Mouse (Mus musculus) gastrocnemius, postnatal 4 days (tissue): Measurements from ENCODE around the gene Hvcn1. TPM values are rescaled to one million over a fixed set of nuclear protein-coding genes. Genes with fewer than 3 reads are reported as not detected.
A peak's percentile ranks its signal among the peaks of the same experiment; 100 is the strongest.
"Not testable (repeated sequence)": the region's sequence is repeated elsewhere in the genome, so short reads cannot be mapped to it uniquely, and the experiment has no call there.

Experiments used
- DNase-seq, 2 experiments: peaks; one replicate each; pipeline ENCODE4 v3.0.0; 2021 to 2022; ENCODE audit warnings: low spot score in 2 of 2, mixed read lengths in 2 of 2
- long read RNA-seq, 2 experiments: library from polyadenylated mRNA; stranded (forward); transcript quantifications; one replicate each; pipeline ENCODE4 v2.0.0; 2021
- total RNA-seq, 2 experiments: library from RNA; stranded (reverse); gene quantifications; 2 replicates each; pipeline ENCODE4 v1.2.3; 2021

Hvcn1 gene
- 1 to 10 TPM; 7.9 to 9.5 TPM for total RNA-seq
- long read RNA-seq, experiment 1, transcript Hvcn1-201 (8 exons, 2,790 nt), result major isoform, 16 of 23 reads
- long read RNA-seq, experiment 1, partial matches to known transcripts, result 0 of 23 reads
- long read RNA-seq, experiment 1, other reads (novel, unspliced or antisense), result 6 of 23 reads
- long read RNA-seq, experiment 2, transcript Hvcn1-201 (8 exons, 2,790 nt), result major isoform, 27 of 34 reads
- long read RNA-seq, experiment 2, partial matches to known transcripts, result 2 of 34 reads
- long read RNA-seq, experiment 2, other reads (novel, unspliced or antisense), result 5 of 34 reads

DNA sequence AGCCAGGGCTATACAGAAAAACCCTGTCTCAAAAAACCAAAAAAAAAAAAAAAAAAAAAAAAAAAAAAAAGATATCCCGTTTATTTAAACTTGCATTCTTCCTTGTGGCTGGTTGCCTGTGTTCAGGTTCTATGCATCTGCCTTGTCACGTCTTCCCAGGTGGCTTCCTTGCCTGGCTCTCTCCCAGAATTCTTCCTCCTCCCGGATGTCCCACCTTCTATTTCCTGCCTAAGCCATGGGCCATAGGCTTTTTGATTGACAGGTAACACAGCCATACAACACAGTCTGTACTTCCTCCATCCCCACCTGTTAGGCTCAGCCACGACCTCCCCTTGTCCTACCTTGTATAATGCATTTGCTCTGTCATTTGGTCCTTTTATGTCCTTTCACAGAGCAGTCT is at the start of gene Hvcn1:
Hvcn1 (plus strand) TSS at position 330 of the 400 bp plus-strand sequence.
- no peak for DNase-seq

DNA sequence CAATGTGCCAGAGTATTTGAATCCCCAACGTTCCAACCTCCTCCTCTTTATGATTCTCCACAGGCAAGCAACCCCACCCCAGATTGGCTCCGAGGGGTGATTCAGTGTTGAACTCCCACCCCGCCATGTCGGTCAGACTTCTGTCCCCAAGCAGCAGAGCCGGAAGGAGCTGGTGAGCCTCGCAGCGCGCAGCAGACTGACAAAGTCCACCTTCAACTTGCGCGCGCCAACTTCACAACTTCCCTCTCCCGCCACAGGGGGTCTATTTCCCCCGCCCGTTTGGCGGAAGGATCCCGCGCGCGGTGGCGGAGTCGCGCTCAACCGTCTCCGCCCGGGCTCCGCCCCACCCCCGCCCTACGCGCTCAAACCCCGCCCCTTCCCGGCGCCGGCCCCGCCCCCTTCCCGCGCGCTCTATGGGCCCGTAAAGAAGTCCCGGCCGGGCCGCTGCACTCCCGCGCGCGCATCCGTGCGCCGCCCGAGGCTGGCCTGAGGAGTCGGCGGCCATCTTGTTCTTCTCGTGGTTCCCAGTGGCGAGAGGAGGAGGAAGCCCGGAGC is 48.7 kb upstream of the Hvcn1 start, which contains the start of gene Ppp1cc:
Ppp1cc (plus strand) TSS at position 452 of the 555 bp plus-strand sequence.
- peak; percentile 92 to 94 for DNase-seq

DNA sequence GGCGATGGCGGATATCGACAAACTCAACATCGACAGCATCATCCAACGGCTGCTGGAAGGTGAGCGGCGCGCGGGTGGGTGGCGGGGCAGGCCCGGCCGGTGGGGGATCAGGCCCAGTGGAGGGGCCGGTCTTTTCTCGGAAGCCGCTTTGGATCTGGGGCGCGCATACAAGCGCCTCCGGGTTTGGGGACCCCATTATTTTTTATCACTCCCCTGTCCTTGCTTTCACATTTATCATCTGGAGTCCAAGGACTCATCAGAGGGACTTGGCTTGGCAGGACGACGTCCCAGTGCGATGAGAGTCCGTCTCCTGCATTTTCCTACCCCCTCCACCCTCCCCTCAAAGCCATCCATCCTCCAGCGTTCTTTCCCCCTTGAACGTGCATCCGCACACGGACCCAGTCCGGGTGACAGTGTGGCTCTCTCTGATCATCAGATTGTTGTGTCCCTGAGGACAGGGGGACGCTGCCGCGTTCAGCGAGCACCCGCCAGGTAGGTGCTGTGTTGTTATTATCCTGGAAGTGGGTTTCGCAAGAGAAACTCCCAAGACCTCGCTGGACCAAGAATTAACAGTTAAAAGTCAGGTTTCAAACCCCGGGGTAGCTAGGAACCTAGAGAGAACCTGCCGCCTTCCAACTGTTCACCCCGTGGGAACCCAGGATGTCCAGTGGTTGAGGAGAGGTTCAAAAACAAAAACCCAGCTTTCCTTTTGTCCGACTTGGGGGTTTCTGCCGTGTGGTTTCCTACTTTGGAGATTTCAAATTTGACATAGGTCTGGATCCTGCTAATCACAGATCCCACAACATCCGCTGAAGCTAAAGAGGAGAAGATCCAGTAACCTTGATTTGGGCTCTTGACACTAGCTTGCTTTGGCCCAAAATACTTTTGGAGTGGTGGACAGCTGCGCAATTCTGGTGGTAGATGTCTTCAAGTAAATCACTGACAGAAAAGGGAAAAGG is 47.8 kb upstream of the Hvcn1 start:
- DNase-seq, result peak in 1 of 2 experiments; percentile 34

DNA sequence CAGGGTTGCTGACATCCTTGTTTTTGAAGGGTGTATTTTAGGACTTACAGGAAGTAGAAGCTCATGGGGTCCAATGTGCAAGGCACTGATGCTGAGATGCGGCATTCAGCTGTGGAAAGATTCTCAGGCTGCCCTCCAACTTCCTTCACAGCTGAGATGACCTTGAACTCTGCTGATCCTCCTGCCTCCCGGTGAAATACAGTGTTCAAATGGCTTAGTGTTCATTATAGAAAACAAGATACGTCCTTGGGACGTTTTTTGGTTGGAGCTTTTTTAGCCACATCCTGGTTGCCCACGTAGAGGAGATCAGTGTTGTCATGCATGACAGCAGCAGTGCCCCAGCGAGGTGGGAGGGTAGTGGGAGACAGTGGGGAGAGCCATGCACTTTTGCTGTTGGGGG is 43.4 kb upstream of the Hvcn1 start:
- no peak for DNase-seq

- DNase-seq, result no peak
These were observed 42.6 kb upstream of the Hvcn1 start for GRCm38 (mm10) chr5:122164011-122164410.

GRCm38 (mm10) chr5:122165233-122165915 is 41.2 kb upstream of the Hvcn1 start:
- peak in 1 of 2 experiments; percentile 49 for DNase-seq

DNA sequence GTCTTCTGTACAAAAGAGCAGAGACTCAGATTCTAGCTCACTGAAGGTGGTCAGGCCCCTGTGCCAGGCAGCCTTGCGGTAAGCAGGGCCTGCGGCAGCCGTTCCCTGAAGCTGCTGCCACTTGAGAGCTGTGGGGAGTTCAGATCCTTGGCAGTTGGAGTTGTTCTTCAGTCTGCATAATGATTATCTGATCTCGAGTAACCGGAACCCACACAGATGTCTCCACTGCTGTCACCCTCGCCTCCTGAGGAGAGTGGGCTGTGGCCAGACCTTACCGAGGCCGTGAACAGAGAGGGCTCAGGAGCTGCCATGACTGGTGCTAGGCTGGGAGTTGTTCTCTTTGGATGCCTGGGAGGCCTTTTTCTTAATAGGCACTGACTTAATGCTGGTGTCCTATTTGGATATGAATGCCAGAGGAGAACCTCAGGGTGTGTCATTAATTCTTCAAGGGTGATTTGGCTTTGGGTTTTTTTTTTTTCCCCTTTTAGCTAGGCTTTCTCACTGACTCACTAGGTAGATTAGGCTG is 39.9 kb upstream of the Hvcn1 start:
- no peak for DNase-seq

DNA sequence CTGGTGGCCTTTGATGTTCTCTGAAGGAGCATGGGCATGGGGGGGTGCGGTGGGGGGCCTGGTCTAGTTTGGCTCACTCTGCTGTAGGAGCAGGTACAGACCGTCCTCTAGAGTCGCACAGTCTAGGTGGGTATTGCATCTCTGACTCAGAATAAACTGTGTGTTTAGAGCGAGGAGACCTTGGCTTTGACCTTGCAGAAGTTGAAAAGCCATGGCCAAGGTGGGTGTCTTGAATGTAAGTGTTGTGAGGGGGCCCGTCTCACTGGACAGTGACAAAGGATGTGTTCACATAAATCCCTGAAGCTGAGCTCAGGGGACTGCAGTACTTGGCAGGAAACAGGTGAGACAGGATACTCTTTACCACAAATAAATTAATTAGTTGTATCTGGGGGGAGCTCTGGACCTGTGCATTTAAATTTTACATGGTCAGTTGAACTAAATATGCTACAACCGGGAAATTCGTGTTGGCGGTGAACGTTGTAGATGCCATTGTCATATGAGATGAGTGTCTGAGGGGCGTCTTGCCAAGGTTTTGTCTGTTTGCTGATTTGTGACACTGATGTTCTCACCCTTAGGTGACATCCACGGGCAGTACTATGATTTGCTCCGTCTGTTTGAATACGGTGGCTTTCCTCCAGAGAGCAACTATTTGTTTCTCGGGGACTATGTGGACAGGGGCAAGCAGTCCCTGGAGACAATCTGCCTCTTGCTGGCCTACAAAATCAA is 38.1 kb upstream of the Hvcn1 start:
- DNase-seq, result no peak

- DNase-seq, result no peak
These were observed 35.5 kb upstream of the Hvcn1 start for GRCm38 (mm10) chr5:122171058-122171457.

DNA sequence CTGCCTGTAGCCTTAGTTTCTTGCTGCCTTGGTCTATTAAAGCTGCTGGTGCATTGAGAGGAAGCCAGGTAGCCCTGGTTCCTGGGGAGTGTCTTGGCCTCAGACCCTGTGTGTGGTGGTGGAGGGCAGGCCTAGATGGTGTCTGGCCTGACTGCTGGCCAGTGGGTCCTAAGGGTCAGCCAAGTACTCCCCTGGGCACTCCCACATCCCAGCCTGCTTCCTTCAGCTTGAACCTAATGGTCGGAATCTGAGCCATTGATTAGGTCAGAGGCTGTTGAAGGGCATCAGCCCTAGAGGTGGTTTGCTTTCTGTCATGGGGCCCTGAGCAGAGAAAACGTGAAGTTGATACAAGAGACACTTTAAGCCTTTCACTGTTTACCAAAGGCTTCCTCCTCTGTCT is 31.2 kb upstream of the Hvcn1 start:
- no peak for DNase-seq

DNA sequence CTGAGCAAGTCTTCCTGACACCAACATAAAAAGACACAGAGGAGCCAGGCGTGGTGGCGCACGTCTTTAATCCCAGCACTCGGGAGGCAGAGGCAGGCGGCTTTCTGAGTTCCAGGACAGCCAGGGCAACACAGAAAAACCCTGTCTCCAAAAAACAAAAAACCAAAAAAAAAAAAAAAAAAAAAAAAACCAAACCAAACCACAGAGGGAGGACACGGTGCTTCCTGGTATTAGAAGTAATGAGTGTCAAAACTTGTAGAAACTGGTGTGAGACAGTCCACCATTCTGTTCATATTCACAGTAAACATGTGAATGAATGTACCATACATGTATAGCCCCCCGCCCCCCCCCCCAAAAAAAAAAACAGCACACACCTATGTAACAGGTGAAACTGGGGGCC is 30.6 kb upstream of the Hvcn1 start:
- DNase-seq, result no peak

- peak in 1 of 2 experiments; percentile 69 for DNase-seq
These were observed 30.2 kb upstream of the Hvcn1 start for GRCm38 (mm10) chr5:122176398-122176797.

DNA sequence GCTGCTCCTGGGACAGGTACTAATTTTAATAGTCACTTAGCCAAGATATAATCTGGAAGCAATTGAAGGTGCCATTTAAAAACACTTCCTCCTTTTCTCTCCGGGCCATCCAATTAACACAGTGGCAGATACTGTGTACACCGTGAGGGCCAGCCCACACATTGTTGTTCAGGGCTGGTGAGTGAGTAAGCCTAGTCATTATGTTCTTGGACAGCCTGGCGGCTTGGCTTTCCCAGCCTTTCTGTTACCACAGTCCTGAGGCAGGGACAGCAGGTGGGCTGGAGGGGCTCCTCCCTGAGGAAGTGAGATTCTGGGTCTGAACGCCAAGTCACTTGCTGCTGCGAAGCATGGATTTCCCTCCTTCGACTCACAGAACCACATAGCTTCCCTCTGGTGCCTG is 26.9 kb upstream of the Hvcn1 start:
- DNase-seq, result no peak

GRCm38 (mm10) chr5:122184283-122184806 is 22.3 kb upstream of the Hvcn1 start:
- no peak for DNase-seq

- not testable (repeated sequence) for DNase-seq
These were observed 21.7 kb upstream of the Hvcn1 start for GRCm38 (mm10) chr5:122184858-122185257.

DNA sequence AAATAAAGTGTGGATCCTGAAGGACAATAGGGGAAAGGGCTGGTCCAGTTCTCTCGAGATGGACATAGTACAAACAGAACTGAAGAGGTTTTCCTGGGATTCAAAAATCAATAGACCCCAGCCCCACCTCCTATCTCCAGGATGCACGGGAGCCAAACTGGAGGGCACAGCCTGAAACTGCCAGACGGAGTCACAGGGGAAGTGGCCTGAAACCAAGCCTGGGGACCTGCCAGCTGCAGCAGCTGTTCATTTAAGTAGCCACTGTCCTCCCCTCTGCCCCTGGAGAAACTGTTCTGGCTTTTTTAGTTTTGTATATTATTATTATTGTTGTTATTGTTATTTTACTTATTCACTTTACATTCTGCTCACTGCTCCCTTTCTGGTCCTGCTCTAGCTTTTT is 17.5 kb upstream of the Hvcn1 start:
- DNase-seq, result no peak

GRCm38 (mm10) chr5:122190465-122190864 is 16.1 kb upstream of the Hvcn1 start:
- DNase-seq, result no peak

DNA sequence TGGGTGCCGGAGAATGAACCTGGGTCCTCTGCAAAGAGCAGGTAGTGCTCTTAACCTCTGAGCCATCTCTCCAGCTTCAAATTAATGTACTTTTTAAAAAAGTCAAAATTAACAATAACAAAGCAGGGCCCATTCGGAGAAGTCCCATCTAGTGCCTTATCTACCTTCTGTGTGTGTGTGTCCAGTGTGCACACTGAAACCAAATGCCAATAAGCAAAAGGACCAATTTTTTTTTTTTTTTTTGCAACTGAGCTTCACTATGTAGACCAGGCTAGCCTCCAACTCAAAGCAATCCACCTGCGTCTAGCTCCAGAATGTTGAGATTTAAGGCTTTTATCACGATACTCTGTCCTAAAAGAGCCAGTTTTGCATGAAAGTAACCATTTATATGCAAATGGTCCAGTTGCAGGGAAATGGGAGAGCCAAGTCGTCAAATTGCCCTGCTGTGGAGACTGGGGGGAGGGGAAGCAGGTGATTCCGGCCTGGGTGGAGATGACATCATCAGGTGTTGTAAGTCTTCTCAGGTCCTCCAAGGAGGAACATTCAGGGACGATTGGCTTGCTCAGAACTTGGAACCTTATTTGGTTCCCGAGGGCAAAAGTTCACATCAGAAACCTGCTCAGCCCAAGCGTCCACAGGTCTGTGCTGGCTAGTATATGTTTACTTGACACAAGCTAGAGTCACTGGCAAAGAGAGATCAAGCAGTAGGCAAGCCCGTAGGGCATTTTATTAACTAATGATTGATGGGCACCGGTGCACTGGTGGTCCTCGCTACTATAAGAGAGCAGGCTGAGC is 15.1 kb upstream of the Hvcn1 start:
- DNase-seq, result no peak

- no peak for DNase-seq
These were observed 14.3 kb upstream of the Hvcn1 start for GRCm38 (mm10) chr5:122192347-122192746.
